Mouse (Mus musculus) thymus, postnatal 14 days (tissue): ENCODE measurements around the gene Ppcs.

Source experiments
- DNase-seq: peaks from one replicate; pipeline ENCODE4 v3.0.0; 2021

Ppcs gene

DNA sequence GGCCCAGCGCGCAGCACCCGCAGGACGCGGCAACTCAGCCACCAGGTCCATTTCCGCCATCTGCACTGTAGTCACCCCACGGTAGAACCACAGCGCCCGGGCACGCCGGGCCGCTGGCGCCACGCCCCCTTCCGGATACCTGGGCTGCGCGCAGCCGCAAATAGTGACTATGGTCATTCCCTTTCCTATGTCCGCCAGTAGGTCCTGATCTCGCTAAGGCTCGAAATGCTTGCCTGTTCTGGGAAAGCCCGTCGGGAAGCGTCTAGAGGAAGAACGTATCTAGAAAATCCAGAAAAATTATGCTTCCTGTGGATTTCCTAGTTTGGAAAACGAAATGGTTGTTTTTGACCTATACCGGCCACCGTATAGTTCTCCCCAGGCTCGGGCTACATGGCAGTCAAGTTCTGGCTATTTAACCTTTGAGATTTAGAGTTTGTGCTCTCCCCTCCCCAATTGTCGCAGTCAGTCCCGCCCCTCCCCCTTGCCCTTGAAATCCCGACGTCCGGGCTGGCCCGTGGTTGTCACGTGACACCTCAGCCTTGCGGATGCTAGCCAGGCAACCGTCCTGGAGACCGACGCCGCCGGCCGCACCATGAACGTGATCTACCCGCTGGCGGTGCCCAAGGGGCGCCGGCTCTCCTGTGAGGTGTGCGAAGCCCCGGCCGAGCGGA lies at the start of gene Ppcs, which contains the start of gene Zmynd12:
Gene Ppcs (minus strand): TSS at position 127 of the 671 bp plus-strand sequence.
Gene Zmynd12 (plus strand): TSS at position 521 of the 671 bp plus-strand sequence.
- DNase-seq = peak; percentile 92

GRCm38 (mm10) chr4:119467720-119468380 lies 45.6 kb upstream of the Ppcs start:
- DNase-seq = no peak

- DNase-seq = no peak
Observed at GRCm38 (mm10) chr4:119465841-119466240, 43.6 kb upstream of the Ppcs start.

- peak; percentile 77 for DNase-seq
Observed at GRCm38 (mm10) chr4:119463756-119464419, 41.7 kb upstream of the Ppcs start.

DNA sequence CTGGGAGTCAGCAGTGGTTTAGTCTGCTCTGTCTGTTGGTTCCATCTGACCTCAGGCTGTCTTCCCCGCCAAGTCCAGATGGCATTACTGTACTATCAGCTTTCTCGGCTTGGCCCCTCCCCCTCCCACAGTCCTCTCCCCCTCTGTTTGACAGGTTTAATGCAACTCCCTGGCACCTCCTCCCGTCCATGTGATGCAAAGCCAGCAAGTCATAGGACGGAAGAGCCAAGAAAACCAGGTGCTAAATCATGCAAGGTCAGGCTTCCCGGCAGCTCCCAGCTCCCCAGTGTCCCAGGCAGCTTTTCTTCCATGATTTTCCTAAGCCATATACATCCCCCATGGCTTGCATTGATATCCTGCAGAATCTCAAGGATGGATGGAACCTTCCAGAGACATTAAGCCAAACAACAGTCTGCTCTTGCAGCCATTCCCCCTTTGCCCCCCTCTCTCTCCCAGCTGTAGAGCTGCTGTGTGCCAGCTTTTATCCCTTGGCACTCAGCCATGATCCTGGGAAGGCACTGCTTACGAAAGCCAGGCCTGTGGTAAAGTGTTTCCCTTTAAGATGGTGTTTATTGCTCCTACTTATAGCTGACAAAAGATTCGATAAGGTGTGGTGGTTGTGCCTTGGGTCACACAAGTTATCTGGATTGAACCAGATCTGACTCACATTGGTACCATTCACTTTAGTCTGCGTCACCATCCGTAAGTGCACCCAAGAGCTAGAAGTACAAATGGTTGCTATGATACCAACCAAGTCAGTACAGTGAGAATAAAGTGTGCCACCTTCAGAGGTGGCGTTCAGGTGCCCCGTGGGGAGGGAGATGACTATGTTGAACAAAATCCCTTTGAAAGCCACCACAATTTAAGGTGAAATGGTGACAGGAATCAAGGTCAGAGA lies 40.9 kb upstream of the Ppcs start:
- peak; percentile 79 for DNase-seq

DNA sequence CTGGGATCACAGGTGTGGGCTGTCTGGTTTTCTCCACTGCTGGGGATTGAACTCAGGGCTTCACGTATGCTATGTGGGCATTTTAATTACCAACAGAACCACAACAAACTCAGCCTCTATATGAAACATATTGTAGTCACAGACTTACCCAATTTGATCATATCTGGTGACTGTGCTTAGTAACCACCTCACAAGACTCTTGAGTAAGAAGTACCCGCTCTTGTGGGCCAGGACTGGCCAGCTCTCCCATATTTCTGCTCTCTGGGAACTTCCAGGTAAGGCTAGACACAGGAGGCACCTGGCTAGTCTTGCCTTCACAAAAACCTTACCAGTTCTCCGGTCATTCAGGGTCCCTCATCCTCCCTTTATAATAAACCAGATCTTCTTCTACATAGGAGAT lies 40.2 kb upstream of the Ppcs start:
- no peak for DNase-seq

DNA sequence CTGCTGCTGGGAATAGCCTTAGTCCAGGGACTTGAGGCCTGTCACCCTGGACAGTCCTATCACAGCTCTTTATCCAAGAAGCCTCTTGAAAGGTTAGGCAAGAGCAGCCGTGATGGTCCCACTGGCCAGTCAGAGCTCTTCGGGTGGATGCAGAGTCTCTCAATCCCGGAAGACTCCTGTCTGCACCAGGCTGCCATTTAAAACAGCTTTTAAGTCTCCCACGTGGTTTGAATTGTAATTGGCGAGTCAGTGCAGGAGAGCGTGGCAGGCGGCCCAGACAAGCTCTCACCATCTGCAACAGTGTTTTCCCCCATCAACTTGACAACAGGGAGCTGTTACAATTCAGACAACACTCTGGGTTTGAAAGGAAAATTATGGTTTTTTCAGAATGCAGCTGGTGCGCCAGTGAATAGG lies 38.5 kb upstream of the Ppcs start:
- DNase-seq = no peak

DNA sequence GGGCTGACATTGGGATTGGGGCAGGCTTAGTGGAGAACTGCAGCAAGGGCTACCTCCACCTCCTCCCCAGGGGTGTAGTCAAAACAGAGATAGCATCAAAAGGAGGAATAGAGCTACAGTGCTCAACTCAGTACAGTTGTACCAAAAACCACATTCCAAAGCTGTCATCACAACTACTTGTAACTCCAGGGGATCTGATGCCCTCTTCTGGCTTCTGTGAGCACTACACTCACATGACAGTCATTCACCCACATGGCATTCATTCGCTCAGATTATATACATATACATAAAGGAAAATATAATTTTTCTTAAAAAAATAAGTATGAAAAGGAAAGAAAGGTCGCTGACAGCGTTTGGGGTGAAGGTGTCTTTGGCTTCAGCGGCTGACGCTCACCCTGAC lies 38.1 kb upstream of the Ppcs start:
- DNase-seq = peak; percentile 47

- DNase-seq = no peak
Observed at GRCm38 (mm10) chr4:119453533-119453932, 31.3 kb upstream of the Ppcs start.

- DNase-seq = no peak
Observed at GRCm38 (mm10) chr4:119453128-119453527, 30.9 kb upstream of the Ppcs start.

- DNase-seq = no peak
Observed at GRCm38 (mm10) chr4:119450436-119450835, 28.2 kb upstream of the Ppcs start.

GRCm38 (mm10) chr4:119447786-119448185 lies 25.6 kb upstream of the Ppcs start:
- no peak for DNase-seq

DNA sequence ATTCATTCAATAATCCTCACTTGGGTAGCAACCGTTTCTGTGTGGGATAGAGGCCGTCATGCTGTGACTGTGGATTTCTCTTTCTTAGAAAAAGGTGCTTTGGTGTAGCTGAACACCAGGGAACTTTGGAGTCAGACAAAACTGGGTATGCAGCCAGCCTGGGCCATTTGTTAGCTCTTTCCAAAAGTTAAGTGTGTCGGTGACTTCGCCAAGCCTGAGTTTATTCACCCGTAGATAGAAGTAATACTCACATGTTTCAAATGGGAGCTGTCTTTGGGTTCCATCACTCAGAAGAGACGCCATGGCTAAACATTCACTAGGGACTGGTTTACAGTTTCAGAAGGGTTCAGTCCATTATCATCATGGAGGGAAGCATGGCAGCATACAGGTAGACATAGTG lies 25.0 kb upstream of the Ppcs start:
- DNase-seq = no peak

DNA sequence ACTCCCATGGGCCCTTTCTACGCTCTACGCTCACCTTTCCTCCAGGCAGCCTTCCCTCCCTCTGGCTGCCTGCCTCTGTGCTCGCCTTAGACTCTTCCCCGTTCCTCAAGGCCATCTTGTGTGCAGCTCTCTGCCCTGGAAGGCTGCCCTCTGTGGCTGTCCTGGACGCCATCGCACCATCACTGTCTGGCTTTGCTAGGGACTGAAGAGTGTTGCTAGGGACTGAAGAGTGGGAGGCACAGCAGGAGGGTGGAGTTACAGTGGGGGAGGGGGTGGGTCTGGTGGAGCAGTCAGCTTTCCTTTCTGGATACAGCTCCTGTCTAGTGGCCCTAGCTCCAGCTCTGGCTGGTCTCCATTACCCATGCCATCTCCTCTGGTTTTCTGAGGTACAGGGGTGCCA lies 20.3 kb upstream of the Ppcs start:
- DNase-seq = no peak

GRCm38 (mm10) chr4:119441836-119442235 lies 19.6 kb upstream of the Ppcs start:
- DNase-seq = no peak

GRCm38 (mm10) chr4:119437936-119438335 lies 15.7 kb upstream of the Ppcs start:
- no peak for DNase-seq

DNA sequence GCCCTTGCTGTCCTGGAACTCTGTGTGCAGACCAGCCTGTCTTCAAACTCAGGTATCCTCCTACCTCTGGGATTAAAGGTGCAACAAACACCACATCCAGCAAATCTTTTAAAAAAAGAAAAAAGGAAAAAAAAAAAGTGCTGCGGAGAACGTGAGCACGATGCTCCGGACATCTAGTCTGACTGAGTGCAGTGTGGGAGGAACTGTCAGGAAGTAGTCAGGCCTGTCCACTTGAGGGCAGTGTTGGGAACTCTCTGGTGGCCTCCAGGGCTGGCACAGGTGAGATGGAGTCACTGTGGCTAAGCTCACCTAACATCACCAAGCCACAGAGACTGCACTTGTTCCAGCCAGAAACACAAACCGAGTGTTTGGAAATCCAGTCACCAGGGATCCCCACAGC lies 8.5 kb upstream of the Ppcs start:
- DNase-seq = peak; percentile 69

- DNase-seq = no peak
Observed at GRCm38 (mm10) chr4:119427680-119428079, 5.5 kb upstream of the Ppcs start.

- no peak for DNase-seq
Observed at GRCm38 (mm10) chr4:119425601-119426000, 3.4 kb upstream of the Ppcs start.

DNA sequence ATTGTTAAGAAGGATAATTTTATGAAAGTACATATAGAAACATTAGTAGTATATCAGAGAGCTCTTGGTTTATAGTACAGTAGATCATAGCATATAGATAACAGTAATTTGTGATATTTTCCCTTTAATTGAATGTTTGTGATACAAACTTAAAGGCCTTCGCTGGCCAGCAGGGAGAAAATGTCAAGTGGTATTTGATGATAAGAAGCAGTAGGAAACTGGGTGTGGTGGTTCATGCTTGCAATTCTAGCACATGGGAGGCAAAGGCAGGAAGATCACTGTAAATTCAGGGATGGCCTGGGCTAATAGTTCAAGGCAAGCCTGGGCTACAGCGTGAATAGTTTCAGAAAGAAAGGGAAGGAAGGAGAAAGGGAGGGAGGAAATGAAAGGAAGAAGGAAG lies 2.9 kb upstream of the Ppcs start:
- DNase-seq = no peak

- no peak for DNase-seq
Observed at GRCm38 (mm10) chr4:119421921-119422293, 313 bp downstream of the Ppcs start.

GRCm38 (mm10) chr4:119421191-119421590 lies 1.0 kb downstream of the Ppcs start:
- no peak for DNase-seq

DNA sequence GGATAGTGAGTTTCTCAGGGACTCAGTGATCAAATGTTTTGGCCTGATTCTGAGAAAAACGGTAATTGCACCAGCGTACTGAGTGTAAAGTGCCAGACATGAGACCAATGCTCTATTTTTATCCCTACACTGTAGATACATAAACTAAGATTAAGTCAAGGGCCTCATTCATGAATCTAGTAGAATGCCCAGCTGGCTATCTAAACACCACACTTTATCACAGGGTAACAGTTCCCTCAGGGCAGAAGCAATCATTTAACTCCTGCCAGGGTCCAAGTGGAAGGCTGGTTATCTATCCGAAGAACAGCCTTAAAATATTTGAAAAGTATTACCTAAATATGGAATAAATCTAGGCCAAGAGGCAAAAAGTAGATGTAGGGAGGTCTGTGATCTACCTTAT lies 4.3 kb downstream of the Ppcs start:
- DNase-seq = no peak
